Mouse (Mus musculus) ovary, postnatal 14 days (tissue): ENCODE measurements around the gene Olfr521.
A peak's percentile ranks its signal among the peaks of the same experiment; 100 is the strongest.
"Not testable (repeated sequence)": the region's sequence is repeated elsewhere in the genome, so short reads cannot be mapped to it uniquely, and the experiment has no call there.

Experiments used
- DNase-seq: peaks from one replicate; pipeline ENCODE4 v3.0.0; 2022; ENCODE audit warnings: low spot score

Gene Olfr521

GRCm38 (mm10) chr7:99810814-99811213 is 47.5 kb downstream of the Olfr521 start:
- no peak for DNase-seq

DNA sequence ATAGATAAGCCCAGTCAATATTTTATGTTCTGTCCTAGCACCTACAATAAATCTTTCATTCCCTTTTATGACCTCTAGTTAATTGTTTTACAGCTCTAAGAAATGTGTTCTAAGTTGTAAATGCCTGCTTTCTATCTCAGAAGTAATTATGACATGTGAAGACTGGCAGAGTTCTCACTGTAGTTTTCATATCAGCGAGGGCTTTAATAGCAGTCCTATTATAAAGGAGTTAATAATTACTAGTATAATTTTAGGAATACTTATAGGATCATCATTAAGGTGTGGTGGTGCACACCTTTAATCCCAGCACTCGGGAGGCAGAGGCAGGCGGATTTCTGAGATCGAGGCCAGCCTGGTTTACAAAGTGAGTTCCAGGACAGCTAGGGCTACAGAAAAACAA is 48.4 kb downstream of the Olfr521 start:
- DNase-seq = no peak

DNA sequence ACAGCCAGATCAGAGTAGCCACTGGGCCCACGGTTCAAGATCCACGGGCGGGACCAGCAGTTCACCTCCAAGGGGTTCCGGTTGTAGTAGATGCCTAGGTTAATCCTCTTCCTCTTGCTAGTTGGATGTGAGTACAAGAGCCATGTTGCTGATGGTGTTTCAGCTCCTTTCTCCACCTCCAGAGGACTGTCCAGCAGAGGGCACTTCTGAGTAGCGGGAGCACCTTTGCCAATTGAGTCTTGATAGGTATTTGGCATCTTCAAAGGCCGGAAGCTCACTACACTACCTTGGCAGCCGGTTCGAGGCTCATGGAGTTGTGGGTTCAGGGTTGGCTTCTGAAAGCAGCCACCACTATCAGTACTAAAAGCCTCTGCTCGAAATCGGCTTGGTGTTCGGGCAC is 50.1 kb downstream of the Olfr521 start:
- peak; percentile 22 for DNase-seq

- not testable (repeated sequence) for DNase-seq
Observed at GRCm38 (mm10) chr7:99818181-99818725, 54.9 kb downstream of the Olfr521 start.
